Mouse (Mus musculus): Measurements from ENCODE around the gene Try10.
"Not testable (repeated sequence)": the region's sequence is repeated elsewhere in the genome, so short reads cannot be mapped to it uniquely, and the experiment has no call there.

Try10 gene

DNA sequence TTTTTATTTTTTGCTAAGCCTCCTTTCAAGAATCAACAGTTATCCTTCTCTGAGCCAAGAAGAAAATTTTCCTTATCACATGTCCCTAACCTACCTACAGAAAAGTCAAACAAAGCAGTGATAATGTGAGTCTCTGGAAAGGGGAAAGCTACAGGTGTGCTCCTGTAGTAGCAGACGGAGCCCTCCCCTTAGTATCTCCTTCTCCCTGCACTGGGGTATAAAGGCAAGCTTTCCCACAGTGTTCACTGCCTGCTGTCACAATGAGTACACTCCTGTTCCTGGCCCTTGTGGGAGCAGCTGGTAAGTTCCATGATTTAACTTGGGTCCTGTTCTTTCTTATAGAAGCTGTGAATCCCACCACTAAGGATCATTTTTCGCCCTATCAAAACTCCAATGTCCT, at the start of gene Try10:
Try10 (plus strand) TSS at position 174 of the 400 bp plus-strand sequence.
- no peak for DNase-seq

DNA sequence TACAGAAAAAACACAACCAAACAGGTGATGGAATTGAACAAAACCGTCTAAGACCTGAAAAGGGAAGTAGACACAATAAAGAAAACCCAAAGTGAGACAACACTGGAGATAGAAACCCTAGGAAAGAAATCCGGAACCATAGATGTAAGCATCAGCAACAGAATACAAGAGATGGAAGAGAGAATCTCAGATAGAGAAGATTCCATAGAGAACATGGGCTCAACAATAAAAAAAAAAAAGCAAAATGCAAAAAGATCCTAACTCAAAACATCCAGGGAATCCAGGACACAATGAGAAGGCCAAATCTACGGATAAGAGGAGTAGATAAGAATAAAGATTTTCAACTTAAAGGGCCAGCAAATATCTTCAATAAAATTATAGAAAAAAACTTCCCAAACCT, 37.2 kb upstream of the Try10 start, which contains the start of gene Try5:
Try5 (minus strand) TSS at position 101 of the 400 bp plus-strand sequence.
- not testable (repeated sequence) for DNase-seq

DNA sequence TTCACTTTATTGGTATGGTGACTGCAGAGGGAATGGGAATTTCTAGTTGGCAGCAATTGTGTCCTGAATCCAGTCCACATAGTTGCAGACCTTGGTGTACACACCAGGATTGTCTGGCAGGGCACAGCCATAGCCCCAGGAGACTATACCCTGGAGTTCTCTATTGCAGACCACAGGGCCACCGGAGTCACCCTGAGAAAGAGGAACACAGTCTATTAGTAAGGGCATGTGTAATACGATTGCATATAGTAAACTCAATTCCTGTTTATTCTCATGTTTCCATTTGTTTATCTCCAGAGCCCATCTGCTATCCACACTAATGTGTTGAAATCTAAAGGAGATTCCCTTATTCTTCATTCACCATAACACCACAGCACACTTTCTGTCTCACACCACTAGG, 19.9 kb downstream of the Try10 start:
- DNase-seq = not testable (repeated sequence)

DNA sequence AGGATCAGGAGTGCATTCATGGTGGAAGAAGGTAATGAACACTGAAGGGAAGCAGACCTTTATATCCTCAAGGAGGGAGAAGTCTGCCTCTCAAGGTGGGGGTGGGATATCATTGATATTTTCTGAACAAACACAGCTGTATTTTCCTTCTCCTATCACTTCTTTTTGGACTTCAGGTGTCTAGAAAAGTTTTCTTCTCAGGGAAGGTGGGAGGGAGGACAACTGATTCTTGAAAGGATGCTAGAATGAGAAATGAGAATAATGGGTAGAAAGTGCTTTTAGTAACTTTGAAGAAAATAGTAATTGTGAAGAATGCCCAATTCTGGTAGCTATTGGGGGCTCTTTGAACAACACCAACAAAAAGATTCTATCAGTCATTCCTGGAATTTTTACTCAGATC, 23.7 kb downstream of the Try10 start, which contains the start of gene Prss3:
Prss3 (minus strand) TSS at position 101 of the 400 bp plus-strand sequence.
- DNase-seq = not testable (repeated sequence)

DNA sequence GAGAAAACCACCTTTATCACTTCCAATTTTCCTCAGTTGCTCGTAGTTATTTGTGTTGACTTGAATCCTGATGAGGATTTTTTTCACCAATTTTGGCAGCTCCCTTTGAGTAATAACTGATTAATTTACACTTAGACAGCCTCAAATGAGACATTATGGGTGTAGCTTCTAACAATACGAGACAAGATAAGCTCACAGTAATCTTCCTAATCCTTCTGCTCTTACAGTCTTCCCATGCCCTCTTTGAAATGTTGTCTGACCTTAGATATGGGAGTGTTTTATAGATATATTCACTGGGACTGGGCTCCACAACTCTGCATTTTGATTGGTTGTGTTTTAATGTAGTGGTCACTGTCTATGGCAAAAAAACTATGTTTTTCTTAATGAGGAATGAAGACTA, 32.9 kb downstream of the Try10 start:
- DNase-seq = no peak

DNA sequence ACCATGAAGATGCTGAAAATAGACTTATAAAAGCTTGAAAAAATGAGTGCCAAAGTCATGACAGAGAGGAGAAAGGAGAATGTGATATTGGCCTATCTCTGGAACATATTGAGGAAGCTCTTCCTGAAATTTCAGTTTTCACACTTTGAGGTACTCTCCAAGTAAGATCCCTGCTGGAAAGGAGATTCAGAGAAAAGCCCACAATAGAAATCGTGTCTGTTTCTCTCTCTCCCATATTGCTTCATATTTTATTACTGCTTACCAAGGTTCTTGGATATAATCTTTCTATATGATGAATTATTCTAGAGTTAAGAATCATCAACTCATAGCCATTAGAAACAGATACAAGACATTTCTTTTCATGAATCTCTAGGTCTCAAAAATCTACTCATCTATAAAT, 37.7 kb downstream of the Try10 start:
- not testable (repeated sequence) for DNase-seq

DNA sequence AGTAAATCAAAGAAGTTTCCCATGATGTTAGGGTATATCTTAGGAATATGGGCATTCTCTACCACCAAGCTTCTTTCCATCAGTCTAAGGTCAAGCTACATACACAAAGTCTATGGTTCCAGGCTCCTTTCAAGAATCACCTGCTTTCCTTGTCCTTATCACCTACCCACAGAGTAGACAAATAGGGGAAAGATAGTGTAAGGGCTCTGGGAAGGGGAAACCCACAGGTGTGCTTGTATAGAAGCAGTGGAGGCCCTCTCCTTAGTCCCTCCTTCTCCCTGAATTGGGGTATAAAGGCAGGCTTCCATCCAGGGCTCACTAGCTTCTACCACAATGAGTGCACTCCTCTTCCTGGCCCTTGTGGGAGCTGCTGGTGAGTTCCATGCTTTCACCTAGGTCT, 38.2 kb downstream of the Try10 start, which contains the start of gene Gm5771:
Gm5771 (plus strand) TSS at position 301 of the 400 bp plus-strand sequence.
- not testable (repeated sequence) for DNase-seq
